Mouse (Mus musculus) ES-Bruce4 (cell line): ENCODE measurements around the gene Smpd2.

ENCODE experiments used
- CTCF ChIP-seq: IDR thresholded peaks from one replicate; pipeline ENCODE4 v1.8.1; 2011; ENCODE audit warnings: low read depth, low read length
- EP300 ChIP-seq: IDR thresholded peaks from 2 replicates; pipeline ENCODE4 v1.6.1; 2011; ENCODE audit warnings: low read depth, low read length; ENCODE audit not compliant: insufficient read depth
- POLR2A ChIP-seq: IDR thresholded peaks from one replicate; pipeline ENCODE4 v1.8.1; 2011; ENCODE audit warnings: low read length; ENCODE audit not compliant: insufficient read depth

GRCm38 (mm10) chr10:41448216-41448615 is 42.0 kb downstream of the Smpd2 start:
- TF ChIP-seq CTCF (no peak), POLR2A (no peak), EP300 (no peak)
